Mouse (Mus musculus): Measurements from ENCODE around the gene Mbd6. TPM values are rescaled to one million over a fixed set of nuclear protein-coding genes. Genes with fewer than 3 reads are reported as not detected.

The Mbd6 gene
- total RNA-seq, 2 experiments from 2014 or later = 14.6 to 15.7 TPM

DNA sequence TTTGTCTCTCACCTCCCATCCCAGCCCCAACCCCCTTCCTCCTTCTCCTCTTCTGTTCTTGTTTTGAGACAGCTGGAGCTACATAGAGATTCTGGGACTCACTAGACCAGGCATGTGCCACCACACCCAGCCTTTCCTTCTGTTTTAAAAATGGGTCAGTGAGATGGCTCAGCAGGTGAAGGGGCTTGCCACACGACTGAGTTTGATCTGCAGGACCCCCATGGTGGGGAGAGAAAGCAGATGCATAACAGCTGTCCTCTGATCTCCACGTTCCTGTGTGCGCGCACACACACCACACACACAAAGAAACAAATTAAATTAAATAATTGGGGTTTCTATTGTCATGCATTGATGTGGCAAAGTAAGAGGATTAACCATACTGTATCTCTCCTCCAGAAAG is 23.8 kb downstream of the Mbd6 start:
- no peak for DNase-seq (ENCODE audit: low spot score)

DNA sequence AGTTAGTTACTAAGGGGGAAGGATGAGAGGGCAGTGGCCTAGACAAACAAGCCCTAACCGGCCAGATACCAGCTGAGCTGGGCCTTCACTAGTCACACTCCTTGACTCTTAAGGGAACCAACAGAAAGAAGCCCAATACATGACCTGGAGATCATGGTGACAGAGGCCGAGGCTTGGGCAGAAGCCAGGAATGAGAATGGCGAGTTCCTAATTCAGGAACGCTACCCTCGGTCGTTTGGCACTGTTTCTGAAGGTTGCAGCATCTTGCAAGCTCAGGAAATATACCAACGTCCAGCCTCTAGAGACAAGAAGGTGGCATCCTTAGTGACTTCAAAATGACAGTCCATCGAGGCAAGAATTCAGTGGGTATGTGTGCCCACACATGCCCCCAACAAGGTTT is 24.5 kb downstream of the Mbd6 start:
- DNase-seq (ENCODE audit: low spot score) = no peak

DNA sequence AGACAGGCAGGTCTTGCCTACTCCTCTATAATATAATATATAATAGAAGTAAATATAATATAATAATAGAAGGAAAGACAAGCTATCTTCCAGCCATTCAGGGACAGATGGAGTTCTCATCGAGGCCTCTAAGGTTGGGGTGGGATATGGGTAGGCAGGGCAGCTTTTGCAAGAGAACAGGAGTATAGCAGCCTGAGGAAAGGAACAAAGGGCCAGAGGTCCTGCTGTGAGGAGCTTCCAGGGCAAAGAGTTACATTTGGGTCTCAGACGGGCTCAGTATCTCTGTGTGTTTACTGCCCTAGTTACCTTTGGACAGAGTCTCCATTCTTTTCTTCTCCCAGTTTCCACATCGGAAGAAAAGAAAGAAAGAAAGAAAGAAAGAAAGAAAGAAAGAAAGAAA is 25.2 kb downstream of the Mbd6 start:
- no peak for DNase-seq (ENCODE audit: low spot score)

DNA sequence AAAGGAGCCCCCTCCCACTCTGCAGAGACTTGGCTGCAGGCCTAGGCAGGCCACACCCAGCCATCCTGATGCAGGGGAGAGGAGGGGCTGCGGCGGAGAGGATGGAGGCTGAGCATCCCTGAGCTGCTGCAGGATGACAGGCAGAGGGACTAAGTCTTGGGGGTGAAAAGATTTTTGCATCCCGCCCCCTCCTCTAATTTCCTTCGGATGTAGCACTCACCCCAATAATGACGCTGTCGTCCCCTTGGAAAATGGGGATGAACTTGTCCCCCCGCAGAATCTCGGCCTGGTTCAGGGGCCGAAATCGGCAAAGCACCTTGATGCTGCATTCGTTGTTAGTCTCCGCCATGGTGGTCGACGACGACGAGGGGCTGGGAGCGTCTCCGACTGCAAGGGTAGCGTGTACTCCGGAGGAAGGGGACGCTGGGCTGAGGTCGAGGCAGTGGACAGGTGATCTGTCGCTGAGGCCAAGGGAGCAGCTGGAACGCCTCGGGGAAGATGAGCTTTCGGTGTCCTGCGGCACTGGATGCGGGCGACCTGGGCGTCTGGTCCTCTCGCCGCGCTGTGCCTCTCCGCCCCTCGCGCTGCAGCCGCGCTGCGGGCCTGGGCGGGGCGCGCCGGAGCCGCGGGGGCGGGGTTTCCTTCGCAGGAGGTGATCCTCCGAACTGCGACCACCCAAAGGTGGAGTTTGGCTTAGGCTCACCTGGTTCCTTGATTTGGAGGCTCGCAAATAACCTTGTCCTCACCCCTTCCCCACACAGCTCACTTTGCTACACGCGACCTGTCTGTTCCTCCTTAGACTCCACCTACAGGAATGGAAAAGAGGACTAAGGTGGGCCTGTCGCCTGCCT is 26.0 kb downstream of the Mbd6 start, which contains the start of gene Kif5a:
Gene Kif5a, minus strand, starts transcription at position 801 of the 851 bp plus-strand sequence.
- no peak for DNase-seq (ENCODE audit: low spot score)

DNA sequence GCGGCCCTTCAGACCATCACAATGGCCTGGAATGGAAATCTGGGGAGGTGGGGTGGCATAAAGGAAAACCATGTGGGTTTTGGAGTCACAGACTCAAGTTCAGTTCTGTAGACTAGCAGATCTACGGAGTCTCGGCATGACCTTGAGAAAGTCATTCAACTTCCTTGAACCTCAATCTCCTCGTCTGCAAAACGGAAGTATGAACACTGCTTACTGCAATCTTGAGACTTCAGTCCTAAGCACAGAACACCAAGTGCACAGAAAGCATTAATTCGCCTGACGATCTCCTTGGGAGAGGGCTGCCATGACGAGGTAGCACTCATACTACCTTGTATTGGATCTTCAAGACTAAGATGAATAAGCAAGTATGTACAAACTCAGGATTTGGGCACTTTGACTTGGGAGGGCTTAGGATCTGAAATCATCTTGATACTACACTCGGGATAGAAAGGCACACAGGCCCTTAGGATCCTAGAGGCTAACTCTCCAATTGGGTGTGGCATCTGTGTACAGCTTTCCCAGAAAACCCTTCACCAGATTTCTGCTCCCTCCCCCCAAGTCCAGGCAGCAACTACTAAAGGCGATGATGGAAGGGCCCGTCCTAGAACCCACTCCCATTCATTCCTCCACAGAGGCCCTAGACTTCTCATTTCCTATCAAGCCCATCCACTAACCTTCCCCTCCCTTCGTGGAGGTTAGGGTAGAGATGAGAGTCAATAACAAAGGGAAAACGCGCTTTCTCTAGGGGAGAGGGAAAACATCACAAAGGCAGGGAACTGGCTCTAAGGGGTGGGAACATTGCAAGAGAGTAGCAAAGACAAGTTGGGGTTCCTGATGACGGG is 26.9 kb downstream of the Mbd6 start:
- DNase-seq (ENCODE audit: low spot score) = no peak

DNA sequence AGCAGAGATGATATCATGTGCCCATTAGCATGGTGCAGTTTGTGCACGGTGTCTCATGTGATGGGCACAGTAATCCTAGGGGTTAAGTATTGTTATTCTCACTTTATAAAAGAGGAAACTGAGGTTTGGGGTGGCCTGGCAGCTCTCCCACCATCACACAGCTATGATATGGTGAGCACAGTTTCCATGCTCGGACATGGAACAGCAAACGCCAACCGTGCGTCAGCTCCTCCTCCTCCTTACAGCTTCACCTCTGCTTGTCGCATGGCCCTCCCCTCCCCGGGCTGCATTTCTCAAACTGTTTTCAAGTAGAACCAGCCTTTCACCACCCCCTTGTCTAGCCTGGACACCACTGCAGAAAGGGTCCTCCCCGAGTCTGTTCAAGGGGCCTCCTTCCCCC is 30.3 kb downstream of the Mbd6 start:
- DNase-seq (ENCODE audit: low spot score) = no peak

DNA sequence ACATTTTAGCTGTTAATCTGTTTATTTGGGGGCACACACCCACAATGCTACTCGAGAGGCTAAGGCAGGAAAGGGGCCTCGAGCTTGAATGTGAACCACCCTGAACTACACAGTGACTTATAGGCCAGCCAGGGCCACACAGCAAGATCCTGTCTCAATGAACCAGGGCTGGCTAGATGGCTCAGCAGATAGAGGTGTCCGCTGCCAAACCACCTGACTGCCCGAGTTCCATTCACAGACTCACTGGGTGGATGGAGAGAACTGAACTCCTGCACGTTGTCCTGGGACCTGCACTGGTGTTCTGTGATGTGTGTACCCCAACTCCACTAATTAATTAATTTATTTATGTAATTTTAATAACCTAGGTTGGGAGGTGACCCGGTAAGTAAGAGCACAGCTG is 31.0 kb downstream of the Mbd6 start:
- DNase-seq (ENCODE audit: low spot score) = no peak

DNA sequence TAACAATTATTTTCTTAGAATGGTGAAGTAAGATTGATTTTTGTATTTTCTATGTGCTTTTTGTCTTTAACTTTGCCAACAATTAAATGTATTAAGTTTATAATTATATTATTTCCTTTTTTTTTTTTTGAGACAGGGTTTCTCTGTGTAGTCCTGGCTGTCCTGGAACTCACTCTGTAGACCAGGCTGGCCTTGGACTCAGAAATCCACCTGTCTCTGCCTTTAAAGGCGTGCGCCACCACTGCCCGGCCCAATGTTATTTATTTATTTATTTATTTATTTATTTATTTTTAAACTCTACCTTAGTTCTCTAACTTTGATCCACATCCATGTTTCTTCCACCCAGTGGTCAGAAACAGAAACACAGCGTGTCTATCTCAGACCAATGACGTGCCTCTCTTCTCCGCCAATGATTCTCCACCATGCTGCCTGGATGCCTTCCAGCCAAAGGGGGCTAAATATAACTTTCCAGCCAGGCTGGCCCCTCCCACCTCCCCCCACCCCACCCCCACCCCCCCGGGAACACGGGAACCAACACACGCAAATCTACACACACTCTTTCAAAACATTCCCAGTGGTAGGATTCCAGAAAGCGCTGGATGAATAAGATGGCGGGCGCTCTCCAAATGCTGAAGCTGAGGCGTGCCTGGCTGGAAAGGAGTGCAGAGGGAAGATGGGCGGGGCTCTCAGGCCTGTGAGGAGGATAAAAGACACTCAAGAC is 33.0 kb downstream of the Mbd6 start:
- peak; percentile 40 for DNase-seq (ENCODE audit: low spot score)

DNA sequence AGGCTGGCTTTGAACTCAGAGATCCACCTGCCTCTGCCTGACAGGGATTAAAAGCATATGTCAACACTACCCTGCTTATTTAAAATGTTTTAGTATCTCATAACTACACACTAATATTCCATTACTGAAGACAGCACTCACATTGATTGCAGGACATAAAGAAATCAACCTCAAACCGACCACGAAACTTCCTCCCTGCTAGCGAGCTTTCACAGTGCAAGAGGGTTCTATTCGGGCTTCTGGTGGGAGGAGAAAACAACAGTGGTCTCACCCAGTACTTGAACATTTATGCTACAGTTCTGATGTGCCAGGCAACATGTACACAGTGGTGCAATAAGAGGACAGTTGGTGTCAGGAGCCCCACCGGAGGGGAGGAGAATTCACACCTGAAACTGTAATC is 38.0 kb downstream of the Mbd6 start:
- DNase-seq (ENCODE audit: low spot score) = no peak

DNA sequence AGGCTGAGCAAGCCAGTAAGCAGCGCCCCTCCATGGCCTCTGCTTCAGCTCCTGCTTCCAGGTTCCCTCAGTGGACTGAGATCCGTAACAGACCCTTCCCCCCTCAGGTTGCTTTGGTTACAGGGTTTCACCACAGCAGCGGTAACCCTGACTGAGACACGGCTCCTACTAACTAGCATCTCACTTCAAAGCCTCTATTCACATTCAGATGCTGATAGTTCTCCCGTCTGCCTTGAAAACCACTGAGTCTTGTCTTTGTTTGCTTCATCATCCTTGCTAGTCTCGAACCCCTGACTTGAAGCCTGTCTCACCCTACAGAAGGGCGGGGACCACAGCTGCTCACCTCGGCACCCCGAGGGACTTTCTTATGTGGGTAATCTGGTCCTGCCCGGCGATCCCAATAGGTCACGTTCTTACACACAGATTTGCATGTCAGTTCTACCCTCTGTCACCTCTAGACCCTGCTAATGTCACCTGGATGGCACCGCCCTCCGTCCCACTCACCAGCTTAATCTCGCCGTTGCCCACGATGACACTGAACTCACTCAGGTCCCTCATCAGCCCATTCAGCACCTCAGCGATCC is 50.5 kb downstream of the Mbd6 start:
- DNase-seq (ENCODE audit: low spot score) = no peak

DNA sequence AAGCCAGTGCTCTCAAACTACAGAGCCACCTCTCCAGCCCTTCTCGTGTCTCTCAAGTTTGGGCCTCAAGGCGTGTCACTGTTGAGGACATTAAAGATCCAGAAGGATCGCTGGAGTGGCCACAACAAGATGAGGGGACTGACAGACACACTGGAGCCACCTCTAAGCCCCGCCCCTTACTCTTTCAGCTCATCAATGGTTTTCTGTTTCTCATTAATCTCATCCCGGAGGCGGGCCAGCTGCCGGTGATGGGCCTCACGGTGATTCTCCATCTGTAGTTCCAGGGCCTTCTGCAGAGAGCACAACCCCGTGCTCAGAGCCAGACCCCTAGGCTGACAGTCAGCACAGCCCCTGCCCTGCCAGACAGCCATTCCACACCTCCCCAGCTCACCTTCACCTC is 52.3 kb downstream of the Mbd6 start:
- no peak for DNase-seq (ENCODE audit: low spot score)

DNA sequence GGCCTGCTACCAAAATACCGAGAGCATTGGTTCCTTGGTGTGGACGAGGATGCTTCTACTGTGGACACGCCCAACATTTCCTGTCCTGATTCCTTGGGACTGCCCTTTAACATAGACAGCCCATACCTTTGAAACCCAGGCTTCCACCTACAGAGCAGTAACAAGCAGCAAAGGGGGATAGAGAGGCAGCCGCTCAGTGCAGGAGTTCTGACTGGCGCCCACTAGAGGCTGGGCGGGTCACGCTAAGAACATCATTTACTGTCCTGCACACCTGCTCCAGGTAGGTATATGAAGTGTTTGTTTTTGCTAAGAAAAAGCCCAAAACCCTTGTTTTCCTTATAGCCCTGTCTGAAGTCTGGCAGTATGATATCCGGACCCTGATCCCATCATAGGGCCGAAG is 55.7 kb downstream of the Mbd6 start:
- no peak for DNase-seq (ENCODE audit: low spot score)

Other genes with a start within 250 kb of the Mbd6 start
- gene Mettl1, start 247.6 kb downstream of the Mbd6 start, total RNA-seq (2021) = 1 to 10 TPM; 8.6 to 9.1 TPM
- under 1 TPM in 1 of 2 experiments, not detected in 1; 0.09 TPM for gene Eef1akmt3, start 247.5 kb downstream of the Mbd6 start, total RNA-seq (2021)
- gene Cyp27b1, start 240.8 kb downstream of the Mbd6 start, total RNA-seq (2021) = under 1 TPM in 1 of 2 experiments, not detected in 1; 0.19 TPM
- gene March9, start 228.8 kb downstream of the Mbd6 start, total RNA-seq (2021) = 1 to 10 TPM in 1 of 2 experiments, under 1 TPM in 1; 0.39 to 1.0 TPM
- 10 to 100 TPM; 42.2 to 45.6 TPM for gene Cdk4, start 225.5 kb downstream of the Mbd6 start, total RNA-seq (2021)
- 10 to 100 TPM; 22.4 to 23.4 TPM for gene Tspan31, start 218.8 kb downstream of the Mbd6 start, total RNA-seq (2021)
- 1 to 10 TPM; 1.3 to 1.7 TPM for gene Agap2, start 213.7 kb downstream of the Mbd6 start, total RNA-seq (2021)
- gene Os9, start 167.9 kb downstream of the Mbd6 start, total RNA-seq (2021) = 10 to 100 TPM; 11.3 to 13.5 TPM
- under 1 TPM; 0.39 to 0.93 TPM for gene B4galnt1, start 123.8 kb downstream of the Mbd6 start, total RNA-seq (2021)
- gene Slc26a10, start 108.4 kb downstream of the Mbd6 start, total RNA-seq (2021) = 1 to 10 TPM; 1.6 to 2.9 TPM
- gene Arhgef25, start 98.9 kb downstream of the Mbd6 start, total RNA-seq (2021) = 1 to 10 TPM; 7.4 to 9.5 TPM
- 10 to 100 TPM; 20.0 to 27.3 TPM for gene Dtx3, start 93.3 kb downstream of the Mbd6 start, total RNA-seq (2021)
- gene Pip4k2c, start 77.4 kb downstream of the Mbd6 start, total RNA-seq (2021) = 1 to 10 TPM; 7.4 to 8.2 TPM
- gene Kif5a, start 25.7 kb downstream of the Mbd6 start, total RNA-seq (2021) = under 1 TPM; 0.21 to 0.37 TPM
- gene Dctn2, start 22.6 kb downstream of the Mbd6 start, total RNA-seq (2021) = 10 to 100 TPM; 96.1 to 97.2 TPM
- gene Mars, start 22.8 kb upstream of the Mbd6 start, total RNA-seq (2021) = 10 to 100 TPM; 67.5 to 68.8 TPM
- under 1 TPM; 0.46 to 0.83 TPM for gene Arhgap9, start 32.9 kb upstream of the Mbd6 start, total RNA-seq (2021)
- under 1 TPM; 0.41 to 0.74 TPM for gene Gli1, start 53.0 kb upstream of the Mbd6 start, total RNA-seq (2021)
- gene Inhbe, start 65.4 kb upstream of the Mbd6 start, total RNA-seq (2021) = not detected
- gene Inhbc, start 81.4 kb upstream of the Mbd6 start, total RNA-seq (2021) = not detected
- gene R3hdm2, start 91.3 kb upstream of the Mbd6 start, total RNA-seq (2021) = 100 to 1,000 TPM; 133 to 135 TPM
- 100 to 1,000 TPM; 381 to 402 TPM for gene Stac3, start 212.7 kb upstream of the Mbd6 start, total RNA-seq (2021)
- 10 to 100 TPM; 10.1 to 13.7 TPM for gene Ndufa4l2, start 225.9 kb upstream of the Mbd6 start, total RNA-seq (2021)
- 10 to 100 TPM; 25.8 to 25.9 TPM for gene Shmt2, start 233.4 kb upstream of the Mbd6 start, total RNA-seq (2021)
- under 1 TPM; 0.14 to 0.36 TPM for gene Nxph4, start 245.5 kb upstream of the Mbd6 start, total RNA-seq (2021)